In the genomic region with DNA sequence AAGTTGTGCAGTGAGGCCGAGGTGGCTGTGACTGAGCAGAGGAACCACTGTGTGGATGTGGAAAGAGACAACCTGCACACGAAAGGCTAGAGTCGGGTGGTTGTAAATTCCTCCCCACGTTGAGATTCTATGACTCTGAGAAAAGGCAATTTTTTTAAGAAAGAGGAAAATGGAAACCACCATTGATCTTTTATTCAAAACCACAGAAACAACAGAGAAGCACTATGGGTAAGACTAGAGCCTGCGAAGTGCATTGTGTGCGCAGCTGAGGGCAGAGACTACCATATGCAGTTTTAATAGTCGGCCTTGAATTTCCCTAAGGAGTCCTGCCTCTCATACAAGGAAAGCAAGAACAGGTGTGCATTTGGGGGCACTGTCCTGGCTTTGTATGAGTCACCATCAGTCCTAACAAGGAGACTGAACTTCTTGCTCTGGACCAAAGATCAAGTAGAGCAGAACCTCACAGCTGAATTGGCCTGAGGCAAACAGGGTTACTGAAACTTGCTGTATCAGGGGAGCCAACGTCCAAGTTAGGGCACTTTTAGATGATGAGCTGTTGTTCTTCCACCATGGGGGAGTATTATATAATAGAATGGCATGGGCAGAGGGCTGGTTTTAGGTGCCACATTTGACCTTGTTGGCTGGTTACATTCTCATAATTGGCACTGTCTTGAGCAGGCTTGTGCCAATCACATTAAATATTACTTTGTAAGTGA, we compare ENCODE assay signal across 31 mouse cellular contexts. TPM values are rescaled to one million over a fixed set of nuclear protein-coding genes. Genes with fewer than 3 reads are reported as not detected.
DNase-seq lines count a peak whose midpoint lies in the region; ATAC-seq and TF ChIP-seq lines count a peak whose summit lies in the region.
"Had no signal": no experiment of that assay in that cellular context is flagged by ENCODE, and none has a peak within 500 bp of the region (broad histone marks: within the 10 kb centered on the region; RNA-seq: fewer than 3 reads in every experiment).

No protein-coding gene starts in this region.

- H3K27ac ChIP-seq in limb, embryonic 13.5 days: peak overlapping the region; percentile 52; the same call in 1 of the 2 replicates
- no peak overlapping the region for H3K27ac ChIP-seq in limb, embryonic 10.5 days
- H3K27ac ChIP-seq in small intestine, adult 2 months (ENCODE audit: insufficient read depth, low read depth, low read length): peak overlapping the region; percentile 93
- H3K27ac ChIP-seq: embryonic facial prominence, embryonic 15.5 days; gastrocnemius, adult 2 months; heart, embryonic 10.5 days; hindbrain, embryonic 14.5 days; intestine, embryonic 15.5 days; liver, embryonic 15.5 days; lung, embryonic 15.5 days; midbrain, embryonic 15.5 days; neural tube, embryonic 13.5 days had no signal

- H3K4me1 ChIP-seq in limb, embryonic 13.5 days: peaks cover 33% of the 10 kb centered on the region
- H3K4me1 ChIP-seq in limb, embryonic 10.5 days: peaks cover 12% of the 10 kb centered on the region
- peaks cover 19% of the 10 kb centered on the region; the same call in 1 of the 2 replicates for H3K4me1 ChIP-seq in small intestine, adult 2 months (ENCODE audit: control insufficient read depth, insufficient read depth, insufficient read length, low read length)
- H3K4me1 ChIP-seq: embryonic facial prominence, embryonic 15.5 days; intestine, embryonic 15.5 days; liver, embryonic 15.5 days; lung, embryonic 15.5 days had no signal

- H3K9ac ChIP-seq in limb, embryonic 13.5 days: no peak overlapping the region
- H3K9ac ChIP-seq: embryonic facial prominence, embryonic 15.5 days; hindbrain, embryonic 14.5 days; intestine, embryonic 15.5 days; liver, embryonic 15.5 days; lung, embryonic 15.5 days; midbrain, embryonic 15.5 days; neural tube, embryonic 13.5 days had no signal

- ATAC-seq in limb, embryonic 13.5 days (ENCODE audit: low FRiP score, low read depth): no peak
- ATAC-seq in CD4-positive, CD25-positive, alpha-beta regulatory T cell, adult 4 months: peak; percentile 90
- ATAC-seq: forebrain, embryonic 14.5 days; midbrain, embryonic 15.5 days had no signal

- H3K9me3 ChIP-seq in limb, embryonic 13.5 days: no peaks in the 10 kb centered on the region
- no peaks in the 10 kb centered on the region for H3K9me3 ChIP-seq in limb, embryonic 10.5 days (replicated peaks)
- H3K9me3 ChIP-seq: embryonic facial prominence, embryonic 15.5 days; heart, embryonic 10.5 days; intestine, embryonic 15.5 days; liver, embryonic 15.5 days; lung, embryonic 15.5 days; midbrain, embryonic 15.5 days; neural tube, embryonic 13.5 days had no signal

- no peak for TF ChIP-seq POLR2A in small intestine, adult 2 months (IDR thresholded peaks at IDR 0.05; ENCODE audit: low read depth, low read length)

- no peak for TF ChIP-seq CTCF in small intestine, adult 2 months (IDR thresholded peaks at IDR 0.05; ENCODE audit: extremely low read depth, insufficient read length, insufficient replicate concordance, low read depth, low read length)

- WGBS in limb, embryonic 13.5 days: 72% methylated on average over 8 of the region's 8 CpGs
- WGBS in limb, embryonic 10.5 days: 90% methylated on average over 8 of the region's 8 CpGs
- 75% methylated on average over 8 of the region's 8 CpGs for WGBS in small intestine, adult 2 months

- no peak overlapping the region for H3K4me2 ChIP-seq in limb, embryonic 13.5 days (replicated peaks)
- H3K4me2 ChIP-seq: embryonic facial prominence, embryonic 15.5 days; hindbrain, embryonic 14.5 days; intestine, embryonic 15.5 days; liver, embryonic 15.5 days; lung, embryonic 15.5 days; midbrain, embryonic 15.5 days; neural tube, embryonic 13.5 days had no signal

- peak; percentile 85 for DNase-seq in kidney, adult 11 months
- no peak for DNase-seq in kidney, postnatal 4 days
- no peak for DNase-seq in limb, embryonic 10.5 days (ENCODE audit: low spot score)
- DNase-seq in layer of hippocampus, adult 18-20 months (ENCODE audit: low spot score in 2 of 2): no peak
- DNase-seq in left cerebral cortex, adult 11 months (ENCODE audit: low spot score): no peak
- DNase-seq: adrenal gland, postnatal 10 days; cerebellum, adult 2 months; gastrocnemius, adult 2 months; heart, postnatal 4 days; layer of hippocampus, postnatal 36 days; retina, postnatal 1 day; right cerebral cortex, postnatal 25 days had no signal

- no peaks in the 10 kb centered on the region for H3K27me3 ChIP-seq in limb, embryonic 13.5 days
- no peaks in the 10 kb centered on the region for H3K27me3 ChIP-seq in limb, embryonic 10.5 days (ENCODE audit: low read depth, poor library complexity, severe bottlenecking)
- H3K27me3 ChIP-seq in small intestine, adult 2 months (ENCODE audit: control insufficient read depth, insufficient read depth, low read length): no peaks in the 10 kb centered on the region
- H3K27me3 ChIP-seq: embryonic facial prominence, embryonic 15.5 days; intestine, embryonic 15.5 days; liver, embryonic 15.5 days; lung, embryonic 15.5 days; midbrain, embryonic 15.5 days; neural tube, embryonic 13.5 days had no signal

- no peak overlapping the region for H3K4me3 ChIP-seq in limb, embryonic 13.5 days
- H3K4me3 ChIP-seq in limb, embryonic 10.5 days: no peak overlapping the region
- H3K4me3 ChIP-seq in small intestine, adult 2 months (ENCODE audit: low read depth, low read length): no peak overlapping the region
- H3K4me3 ChIP-seq: embryonic facial prominence, embryonic 15.5 days; gastrocnemius, adult 2 months; heart, embryonic 10.5 days; intestine, embryonic 15.5 days; liver, embryonic 15.5 days; lung, embryonic 15.5 days; midbrain, embryonic 15.5 days; neural tube, embryonic 13.5 days had no signal

- H3K36me3 ChIP-seq in limb, embryonic 13.5 days: no peaks in the 10 kb centered on the region
- no peaks in the 10 kb centered on the region for H3K36me3 ChIP-seq in limb, embryonic 10.5 days
- H3K36me3 ChIP-seq in small intestine, adult 2 months (ENCODE audit: control insufficient read depth, insufficient read depth, low read length): no peaks in the 10 kb centered on the region
- H3K36me3 ChIP-seq: embryonic facial prominence, embryonic 15.5 days; heart, embryonic 10.5 days; intestine, embryonic 15.5 days; liver, embryonic 15.5 days; lung, embryonic 15.5 days; midbrain, embryonic 15.5 days; neural tube, embryonic 13.5 days had no signal

RNA-seq across cellular contexts. Expression of gene 1700020N01Rik, which starts 39.8 kb away (rescaled TPM):
- polyA plus RNA-seq in limb, embryonic 13.5 days (2015; fragmentation: Nextera tagmentation; extraction: Ambion mirVana): not detected in 2 replicates
- not detected in 2 replicates for polyA plus RNA-seq in limb, embryonic 10.5 days (2016; fragmentation: Nextera tagmentation; extraction: Ambion mirVana)
- not detected for polyA plus RNA-seq in CD4-positive, CD25-positive, alpha-beta regulatory T cell, adult 4 months (2017; shearing (Covaris generic))
- polyA plus RNA-seq in small intestine, adult 2 months (2012; rRNA removed): 0.11 TPM in 1 of 2 replicates, not detected in the other
- total RNA-seq in layer of hippocampus, adult 18-20 months (2021): not detected
- total RNA-seq: adrenal gland, postnatal 10 days; common myeloid progenitor, adult 5-6 weeks; gastrocnemius, adult 2 months; gastrocnemius, postnatal 4 days; heart, postnatal 4 days; layer of hippocampus, adult 8-10 months; layer of hippocampus, postnatal 36 days; left cerebral cortex, postnatal 14 days; MEL had no signal
- polyA plus RNA-seq: cerebellum, adult 2 months; embryonic facial prominence, embryonic 15.5 days; forebrain, embryonic 14.5 days; hindbrain, embryonic 14.5 days; intestine, embryonic 15.5 days; limb, embryonic 14.5 days; liver, embryonic 15.5 days; lung, embryonic 15.5 days; midbrain, embryonic 15.5 days; neural tube, embryonic 13.5 days; stomach, embryonic 16.5 days had no signal
